Mouse (Mus musculus): Measurements from ENCODE around the gene 2700081O15Rik.

DNA sequence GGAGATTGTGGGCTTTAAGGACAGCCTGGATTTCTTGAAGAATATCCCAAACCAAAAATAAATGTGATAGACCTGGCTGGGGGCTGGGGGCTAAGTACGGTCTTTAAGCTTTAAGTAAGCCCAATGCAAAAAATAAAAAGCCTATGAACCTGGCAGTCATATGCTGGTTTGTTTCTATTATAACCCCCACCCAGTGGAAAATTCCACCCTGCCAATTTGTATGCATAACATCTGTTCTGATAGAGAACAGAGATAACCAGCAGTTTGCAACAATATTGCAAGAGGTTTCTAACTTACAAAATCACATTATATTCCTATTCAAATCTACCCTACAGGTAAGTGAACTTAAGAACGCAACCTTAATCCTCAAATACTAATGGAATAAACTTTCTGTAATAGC lies 53.2 kb downstream of the 2700081O15Rik start:
- TF ChIP-seq CHD2 (IDR thresholded peaks at IDR 0.05; ENCODE audit: low read length) (no peak), EP300 (IDR thresholded peaks at IDR 0.05; ENCODE audit: low read depth in 1 of 2, low read length in 2 of 2) (no peak), CTCF (IDR thresholded peaks at IDR 0.05 in 2 of 3, conservative IDR thresholded peaks at IDR 0.05 in 1 of 3; ENCODE audit: control insufficient read depth in 1 of 3, insufficient read depth in 1 of 3, low read depth in 2 of 3, low read length in 3 of 3, poor library complexity in 1 of 3, severe bottlenecking in 1 of 3) (no peak), POLR2AphosphoS5 (IDR thresholded peaks at IDR 0.05; ENCODE audit: borderline replicate concordance, low read depth, low read length) (no peak), ZC3H11A (IDR thresholded peaks at IDR 0.05; ENCODE audit: low read depth, low read length) (no peak), ZKSCAN1 (IDR thresholded peaks at IDR 0.05; ENCODE audit: low read depth, low read length) (no peak), POLR2A (IDR thresholded peaks at IDR 0.05; ENCODE audit: control insufficient read depth in 1 of 2, insufficient read depth in 1 of 2, low read depth in 1 of 2, low read length in 2 of 2, poor library complexity in 1 of 2) (no peak), MYB (IDR thresholded peaks at IDR 0.05; ENCODE audit: low read depth, low read length) (no peak), UBTF (IDR thresholded peaks at IDR 0.05; ENCODE audit: borderline replicate concordance, insufficient read depth, low read depth, low read length) (no peak), GATA1 (IDR thresholded peaks at IDR 0.05; ENCODE audit: low read depth, low read length) (no peak)
